ENCODE assay signal across 17 mouse cellular contexts in genomic region chr14:29496552-29496951, GRCm38 (mm10).
"Had no signal": no experiment of that assay in that cellular context is flagged by ENCODE, and none has a peak within 500 bp of the region (broad histone marks: within the 10 kb centered on the region; RNA-seq: fewer than 3 reads in every experiment).

No protein-coding gene starts in this region.

- DNase-seq: retina, postnatal 1 day; right cerebral cortex, adult 18-20 months; right cerebral cortex, postnatal 14 days; right cerebral cortex, postnatal 25 days; right cerebral cortex, postnatal 4 days; spleen, adult 18-20 months; thymus, adult 18-20 months; thymus, adult 2 months; thymus, postnatal 14 days; thymus, postnatal 25 days; thymus, postnatal 36 days; thymus, postnatal 4 days had no signal

- H3K9ac ChIP-seq: neural tube, embryonic 12.5 days; neural tube, embryonic 13.5 days; neural tube, embryonic 15.5 days; stomach, embryonic 15.5 days had no signal

- H3K4me1 ChIP-seq: neural tube, embryonic 12.5 days; stomach, embryonic 15.5 days had no signal

- H3K27me3 ChIP-seq: neural tube, embryonic 12.5 days; neural tube, embryonic 13.5 days; neural tube, embryonic 15.5 days; stomach, embryonic 15.5 days had no signal

- H3K27ac ChIP-seq: neural tube, embryonic 12.5 days; neural tube, embryonic 13.5 days; neural tube, embryonic 15.5 days; stomach, embryonic 15.5 days; stomach, postnatal 0 days had no signal

- H3K4me3 ChIP-seq: neural tube, embryonic 12.5 days; neural tube, embryonic 13.5 days; neural tube, embryonic 15.5 days; stomach, embryonic 15.5 days had no signal

- H3K9me3 ChIP-seq: neural tube, embryonic 12.5 days; neural tube, embryonic 13.5 days; neural tube, embryonic 15.5 days; stomach, embryonic 15.5 days had no signal

- H3K36me3 ChIP-seq: neural tube, embryonic 12.5 days; neural tube, embryonic 13.5 days; neural tube, embryonic 15.5 days; stomach, embryonic 15.5 days had no signal

- H3K4me2 ChIP-seq: neural tube, embryonic 12.5 days; neural tube, embryonic 13.5 days; neural tube, embryonic 15.5 days; stomach, embryonic 15.5 days had no signal
